Mouse (Mus musculus) kidney, adult 8-10 months (tissue): Measurements from ENCODE around the gene Dgat2l6.

Source experiments
- DNase-seq, 2 experiments: peaks; one replicate each; pipeline ENCODE4 v3.0.0; 2022

Dgat2l6 gene

GRCm38 (mm10) chrX:100524471-100524870, at the start of gene Dgat2l6:
TSS of gene Dgat2l6 (plus strand) at chrX:100524838.
- no peak for DNase-seq

DNA sequence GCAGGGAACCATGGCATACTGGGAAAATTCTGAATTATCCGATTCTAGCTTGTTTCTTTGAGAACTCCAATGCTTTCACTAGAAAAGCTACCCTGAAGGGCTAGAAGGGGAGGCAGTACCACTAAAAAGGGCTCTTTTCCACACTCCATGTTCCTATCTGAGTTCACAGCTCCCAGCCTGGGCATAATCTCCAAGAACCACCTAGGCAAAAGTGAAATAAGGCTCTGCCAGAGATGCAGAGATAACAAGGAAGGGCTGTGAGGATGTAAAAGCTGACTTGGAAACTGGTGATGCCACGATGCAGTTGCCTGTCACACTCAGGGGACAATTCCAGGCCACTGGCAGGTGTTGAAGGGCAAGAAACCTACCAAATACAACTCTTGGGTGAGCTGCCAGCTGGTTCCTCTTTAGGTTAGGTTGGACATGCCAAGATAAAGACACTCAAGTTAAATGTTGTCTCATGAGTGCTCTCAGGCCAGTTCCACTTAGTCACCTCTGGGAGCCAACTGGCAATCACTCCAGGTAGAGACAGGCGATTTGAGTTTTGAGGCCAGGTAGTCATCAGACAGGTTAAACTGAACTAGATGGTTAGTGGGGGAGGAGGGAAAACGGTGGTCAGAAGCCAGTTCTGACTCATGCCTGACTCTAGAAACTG, 48.9 kb upstream of the Dgat2l6 start:
- no peak for DNase-seq

- peak; percentile 59 to 65 for DNase-seq
Observed at GRCm38 (mm10) chrX:100480317-100480716, 44.3 kb upstream of the Dgat2l6 start.

DNA sequence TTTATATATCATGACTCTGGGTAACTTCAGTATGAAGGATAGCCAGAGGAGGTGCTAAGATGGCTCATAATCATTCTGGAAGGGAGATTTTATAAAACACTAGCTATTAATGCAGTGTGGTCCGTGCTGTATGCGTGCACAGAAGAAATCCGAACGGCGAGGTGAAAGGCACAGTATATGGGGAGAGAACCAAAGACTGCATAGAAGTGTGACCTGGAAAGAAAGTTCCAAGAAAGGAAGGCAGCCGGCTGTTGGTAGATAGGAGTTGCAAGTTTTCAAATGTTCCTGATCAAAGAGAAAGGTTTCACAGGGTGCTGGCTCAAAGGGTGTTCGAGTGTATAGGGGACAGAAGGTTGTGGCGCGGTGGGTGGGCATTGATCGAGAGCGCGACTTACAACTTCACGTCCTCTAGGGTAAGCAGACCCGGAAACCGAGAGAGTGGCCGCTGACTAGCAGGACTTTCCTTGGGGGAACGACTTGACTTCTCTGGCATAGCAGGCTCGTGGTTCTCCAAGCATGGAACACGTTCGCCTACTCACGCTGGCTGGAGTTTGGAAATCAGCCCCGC, 31.1 kb upstream of the Dgat2l6 start:
- no peak for DNase-seq

GRCm38 (mm10) chrX:100494068-100494978, 30.3 kb upstream of the Dgat2l6 start, which contains the start of gene Igbp1:
TSS of gene Igbp1 (plus strand) at chrX:100494291.
- DNase-seq = peak; percentile 86 to 88

GRCm38 (mm10) chrX:100504175-100504851, 20.3 kb upstream of the Dgat2l6 start:
- no peak for DNase-seq

- no peak for DNase-seq
Observed at GRCm38 (mm10) chrX:100508164-100508563, 16.5 kb upstream of the Dgat2l6 start.

DNA sequence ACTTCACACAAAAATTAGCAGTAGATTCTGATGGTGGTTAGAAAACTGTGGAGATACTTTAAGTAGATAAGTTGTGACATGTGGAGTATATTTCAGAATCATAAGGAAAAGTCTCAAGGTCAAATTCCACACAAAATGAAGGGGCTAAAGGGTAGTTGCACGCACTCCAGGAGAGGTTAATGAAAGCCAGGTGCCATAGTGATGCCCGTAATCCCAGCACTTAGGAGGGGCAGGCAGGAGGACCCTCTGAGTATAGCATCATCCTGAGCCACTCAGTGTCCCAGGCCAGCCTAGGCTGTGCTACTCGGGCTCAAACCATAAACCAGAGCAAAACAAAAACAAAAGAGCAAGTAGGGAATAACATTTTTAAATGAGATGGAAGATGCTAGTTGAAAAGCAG, 14.7 kb upstream of the Dgat2l6 start:
- no peak for DNase-seq

- no peak for DNase-seq
Observed at GRCm38 (mm10) chrX:100516683-100517082, 8.0 kb upstream of the Dgat2l6 start.

GRCm38 (mm10) chrX:100517626-100518025, 7.0 kb upstream of the Dgat2l6 start:
- DNase-seq = no peak

GRCm38 (mm10) chrX:100518532-100518931, 6.1 kb upstream of the Dgat2l6 start:
- no peak for DNase-seq

DNA sequence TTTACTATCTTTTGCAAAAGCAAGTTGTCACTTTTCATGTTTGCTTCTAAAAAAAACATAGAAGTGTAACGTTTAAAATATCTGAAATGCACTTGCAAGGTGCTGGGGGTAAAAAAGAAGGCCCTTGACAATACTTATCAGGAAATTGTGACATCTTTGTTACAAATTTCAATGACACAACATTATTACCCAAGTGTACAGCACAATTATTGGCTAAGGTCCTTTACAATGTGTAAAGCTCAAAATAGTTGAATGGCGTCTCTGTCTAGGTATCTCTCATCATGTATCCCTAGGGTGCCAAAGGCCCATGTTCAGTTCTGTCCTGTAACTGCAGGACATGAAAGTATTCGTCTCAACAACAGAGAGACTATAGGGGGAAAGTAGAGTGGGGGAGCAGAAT, 31.4 kb downstream of the Dgat2l6 start:
- no peak for DNase-seq

DNA sequence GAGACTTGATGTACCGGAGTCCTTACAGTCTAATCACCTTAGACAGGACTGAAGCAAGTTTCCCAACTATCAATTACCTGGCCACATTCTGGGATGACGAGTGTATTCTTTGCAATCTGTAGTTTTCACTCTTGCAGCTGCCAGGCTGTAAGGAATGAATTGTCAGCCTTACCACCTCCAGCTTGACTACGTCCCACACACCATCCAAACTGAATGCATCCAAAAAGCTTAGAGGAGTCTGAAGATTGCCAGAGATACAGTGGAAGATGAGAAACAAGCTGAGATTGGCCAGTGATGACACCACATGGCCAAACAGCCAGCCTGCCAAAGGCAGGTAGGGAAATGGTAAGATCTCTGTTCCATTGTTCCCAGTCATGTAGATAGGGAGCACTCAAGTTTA, 41.1 kb downstream of the Dgat2l6 start:
- DNase-seq = no peak

DNA sequence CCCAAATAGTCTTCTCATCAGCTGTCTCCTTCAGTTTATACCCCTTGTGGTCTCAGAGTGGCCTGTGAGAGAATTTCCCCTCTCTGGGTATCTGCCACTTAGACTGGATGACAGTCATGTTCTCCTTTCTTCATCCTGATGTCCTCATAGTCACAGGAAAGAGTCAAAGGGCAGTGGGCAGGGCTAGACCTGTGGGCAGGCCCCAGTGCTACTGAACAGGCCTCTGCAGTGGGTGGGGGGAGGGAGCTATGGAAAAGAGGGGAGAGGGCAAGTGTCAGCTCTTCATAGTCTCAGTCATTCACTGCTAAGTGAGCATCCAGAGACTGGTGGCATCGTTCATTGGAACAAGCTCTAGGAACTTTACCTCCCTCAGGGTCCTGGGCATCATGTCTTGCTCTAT, 47.3 kb downstream of the Dgat2l6 start, which contains the start of gene Awat1:
TSS of gene Awat1 (plus strand) at position 301 of the 400 bp plus-strand sequence.
- DNase-seq = no peak

GRCm38 (mm10) chrX:100594791-100595190, 70.2 kb downstream of the Dgat2l6 start, which contains the start of gene P2ry4:
TSS of gene P2ry4 (minus strand) at chrX:100594869.
- DNase-seq = no peak
